Mouse (Mus musculus) activated CD4-positive, CD25-positive, alpha-beta regulatory T cell, adult 4 months (primary cell): ENCODE data around the gene Lamb2. TPM values are rescaled to one million over a fixed set of nuclear protein-coding genes. Genes with fewer than 3 reads are reported as not detected.

Experiments used
- ATAC-seq: one replicate; pipeline ENCODE4 v1.8.0; 2017
- polyA plus RNA-seq, 2 experiments: library from polyadenylated mRNA; unstranded; fragments of 100-300 nt; shearing (Covaris generic); gene quantifications; one replicate each; pipeline ENCODE4 v1.2.1; 2017

The Lamb2 gene
- polyA plus RNA-seq, 2 experiments from 2014 or later = 0.15 to 0.25 TPM

DNA sequence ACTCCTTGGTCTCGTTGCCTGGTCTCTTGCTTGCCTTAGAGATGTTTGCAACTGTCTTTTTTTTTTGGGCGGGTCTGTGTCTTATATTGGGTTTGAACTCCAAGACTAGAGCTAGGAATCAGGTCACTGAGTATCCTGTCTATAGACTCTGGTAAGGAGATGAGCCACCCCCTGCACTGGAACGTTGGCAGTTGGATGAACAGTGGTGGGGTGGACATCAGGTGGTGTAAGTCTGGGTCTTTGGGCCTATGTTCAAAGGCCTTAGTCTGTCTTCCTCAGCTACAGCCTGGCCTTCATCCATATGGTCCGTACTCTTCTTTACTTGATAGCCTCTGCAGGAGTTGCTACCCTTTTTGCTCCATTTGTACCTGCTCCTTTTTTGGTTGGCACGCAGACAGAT is 17.9 kb upstream of the Lamb2 start:
- no peak for ATAC-seq

DNA sequence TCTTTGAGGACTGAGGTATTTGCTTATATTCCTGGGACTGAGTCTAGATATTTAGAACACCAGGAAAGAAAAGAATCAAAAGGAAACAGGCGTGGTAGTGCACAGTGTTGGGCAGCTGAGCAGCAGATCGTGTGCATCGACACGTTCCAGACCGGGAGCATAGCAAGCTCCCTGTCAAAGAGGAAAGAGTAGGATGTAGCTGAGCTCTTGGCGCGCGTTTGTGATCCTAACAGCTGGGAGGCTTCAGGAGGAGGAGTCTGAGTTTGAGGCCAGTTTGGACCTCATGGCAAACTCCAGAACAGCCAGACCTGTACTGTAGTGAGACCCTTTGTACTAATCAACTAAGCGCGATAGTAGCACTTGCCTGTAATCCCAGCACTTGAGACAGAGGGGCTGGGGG is 17.3 kb upstream of the Lamb2 start:
- ATAC-seq = no peak

DNA sequence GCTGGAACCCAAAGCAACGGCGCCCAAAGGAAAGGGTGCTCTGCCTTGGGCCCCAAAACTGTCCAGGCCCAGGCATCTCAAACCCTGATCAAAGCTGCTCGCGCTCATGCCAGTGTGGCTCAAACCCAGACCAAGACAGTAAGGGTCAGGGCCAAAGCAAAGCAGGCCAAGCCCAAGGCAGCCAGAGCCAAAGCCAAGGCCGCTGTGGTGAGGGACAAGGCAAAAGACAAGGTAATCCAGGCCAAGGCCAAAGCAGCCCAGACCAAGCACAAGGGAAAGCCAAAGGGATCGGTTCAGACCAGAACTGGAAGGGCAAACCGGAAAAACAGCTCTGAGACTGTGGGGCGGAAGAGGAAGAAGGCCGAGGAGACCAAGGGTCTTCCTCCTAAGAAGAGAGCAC is 15.8 kb upstream of the Lamb2 start:
- no peak for ATAC-seq

DNA sequence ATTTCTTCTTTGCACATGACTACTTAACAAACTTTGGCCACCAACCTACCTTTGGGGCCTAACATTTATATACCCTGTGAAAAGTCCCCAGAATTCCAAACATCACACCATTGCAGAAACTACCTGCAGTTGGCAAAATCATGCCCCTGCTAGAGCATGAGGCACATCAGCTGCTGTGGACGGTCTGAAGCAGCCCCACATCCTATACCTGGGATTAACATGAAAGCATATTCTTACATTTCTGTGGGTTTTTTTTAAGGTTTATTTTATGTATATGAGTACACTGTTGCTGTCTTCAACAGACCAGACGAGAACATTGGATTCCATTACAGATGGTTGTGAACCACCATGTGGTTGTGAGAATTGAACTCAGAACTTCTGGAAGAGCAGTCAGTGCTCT is 13.3 kb upstream of the Lamb2 start:
- ATAC-seq = no peak

DNA sequence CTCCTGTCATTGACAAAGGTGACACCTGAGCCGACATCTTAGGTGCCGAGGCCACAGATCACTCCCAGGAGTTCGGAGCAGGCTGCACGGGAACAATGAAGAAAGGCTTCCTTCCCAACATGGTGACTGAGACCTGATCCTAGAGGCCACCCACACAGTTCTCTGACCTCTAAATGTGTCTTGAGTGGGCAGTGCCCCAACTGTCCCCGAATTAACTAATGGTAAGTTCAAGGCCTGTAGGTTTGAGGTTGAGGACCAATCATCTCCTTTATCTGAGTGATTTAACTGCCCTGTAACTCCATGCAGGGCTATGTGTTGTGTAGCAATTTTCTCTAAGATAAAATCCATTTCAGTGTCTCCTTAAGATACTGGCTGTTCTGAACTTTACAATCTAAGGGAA is 10.1 kb upstream of the Lamb2 start:
- ATAC-seq = no peak

DNA sequence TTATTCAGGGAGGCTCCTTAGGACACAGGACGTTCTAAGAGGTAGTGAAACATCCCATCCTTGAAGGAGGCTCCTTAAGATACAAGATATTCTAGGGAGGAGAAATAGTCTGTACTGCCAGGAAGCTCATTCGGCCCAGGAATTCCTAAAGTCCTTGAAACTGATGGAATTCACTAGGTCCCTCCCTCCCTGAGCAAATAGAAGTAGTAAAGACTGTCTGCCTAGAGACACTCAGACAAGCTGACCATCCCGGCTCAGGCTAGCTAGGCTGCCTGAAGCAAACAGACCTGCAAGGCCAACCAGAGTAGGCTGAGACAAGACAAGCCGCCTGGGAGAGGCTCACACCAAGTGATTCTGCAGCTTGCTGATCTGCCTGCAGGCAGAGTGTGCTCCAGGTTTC is 9.7 kb upstream of the Lamb2 start:
- no peak for ATAC-seq

DNA sequence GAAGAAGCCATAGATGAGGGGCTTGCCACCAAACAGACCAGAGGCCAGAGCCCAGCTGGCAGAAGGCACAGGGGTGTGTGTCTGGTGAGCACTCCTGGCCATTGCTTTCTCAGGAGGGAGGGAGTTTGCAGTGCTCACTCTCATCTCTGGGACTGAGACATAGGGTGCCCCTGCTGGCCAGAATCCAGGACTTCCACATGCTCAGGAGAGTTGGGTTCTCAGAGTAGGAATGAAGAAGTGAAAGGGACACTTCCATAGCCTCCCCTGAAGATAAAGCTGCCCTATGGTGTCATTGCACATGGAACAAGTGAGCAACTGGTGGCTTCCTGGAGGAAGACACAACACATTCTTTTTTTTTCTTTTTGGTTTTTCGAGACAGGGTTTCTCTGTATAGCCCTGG is 5.0 kb upstream of the Lamb2 start:
- no peak for ATAC-seq

DNA sequence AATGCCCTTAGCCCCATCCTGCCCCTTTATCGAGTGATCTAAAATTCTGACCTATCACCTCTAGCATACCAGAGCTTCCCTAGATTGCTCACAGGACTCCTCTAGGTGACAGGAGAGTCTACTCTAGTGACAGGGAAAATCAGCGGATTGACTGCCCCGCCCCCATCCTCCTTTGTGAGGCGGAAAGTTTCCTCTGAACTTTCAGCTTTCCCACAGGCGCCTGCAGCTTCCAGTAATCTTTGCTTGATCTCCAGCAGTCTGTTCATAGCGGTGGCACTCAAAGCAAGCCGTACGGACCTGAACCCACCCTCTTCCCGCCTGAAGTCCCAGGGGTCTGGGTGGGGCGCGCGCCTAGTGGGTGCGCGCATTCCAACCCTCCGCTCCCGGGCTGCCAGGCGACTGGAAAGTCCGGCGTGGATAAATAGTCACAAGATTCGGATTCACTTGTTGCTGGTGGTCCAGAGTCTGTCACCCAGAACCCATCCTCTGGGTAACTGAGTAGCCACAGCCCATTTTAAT is 839 bp upstream of the Lamb2 start:
- ATAC-seq = no peak

DNA sequence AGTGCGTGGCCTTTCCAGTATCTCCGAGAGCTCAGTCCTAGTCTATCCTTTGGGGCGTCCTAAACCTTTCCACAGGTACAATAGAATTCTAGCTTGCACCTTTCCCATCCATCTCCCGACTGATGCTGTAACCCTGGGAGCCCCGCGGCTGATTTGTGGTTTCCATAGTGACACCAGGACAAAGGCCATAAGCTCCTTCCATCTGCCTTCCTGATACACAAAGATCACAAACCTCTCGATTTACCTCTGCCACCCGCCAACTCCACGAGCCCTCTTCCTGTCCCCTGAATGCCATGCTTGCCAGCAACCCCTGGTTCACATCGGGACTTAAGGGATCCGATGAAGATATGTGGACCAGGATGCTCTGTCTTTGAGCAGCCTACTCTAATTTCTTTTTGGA is 295 bp upstream of the Lamb2 start:
- no peak for ATAC-seq

DNA sequence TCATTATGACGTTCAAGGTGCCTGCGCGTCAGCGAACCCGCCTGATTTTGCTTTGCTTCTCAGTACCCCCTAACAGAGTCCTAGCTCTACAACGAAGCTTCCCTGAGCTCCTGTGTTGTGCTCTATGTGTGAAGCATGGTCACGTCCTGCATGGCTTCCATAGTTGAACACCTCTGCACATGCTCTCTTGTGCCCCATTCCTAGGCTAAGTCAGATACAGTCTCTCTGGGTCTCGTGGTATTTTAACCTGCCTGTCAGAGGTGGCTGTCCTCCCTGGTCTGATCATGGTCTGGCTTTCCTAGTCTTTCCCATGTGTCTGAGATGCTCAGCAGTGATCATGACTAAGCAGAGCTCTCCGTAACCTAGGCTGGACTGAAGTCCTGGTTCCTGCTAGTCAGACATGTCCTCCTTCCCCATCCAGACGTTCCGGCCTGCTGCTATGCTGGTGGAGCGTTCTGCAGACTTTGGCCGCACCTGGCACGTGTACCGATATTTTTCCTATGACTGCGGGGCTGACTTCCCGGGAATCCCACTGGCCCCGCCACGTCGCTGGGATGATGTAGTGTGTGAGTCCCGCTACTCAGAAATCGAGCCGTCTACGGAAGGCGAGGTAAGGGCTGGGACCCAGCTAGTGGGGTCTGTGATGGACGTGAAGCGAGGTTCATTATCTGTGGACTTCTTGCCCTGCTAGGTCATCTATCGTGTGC is 1.4 kb downstream of the Lamb2 start:
- ATAC-seq = no peak

DNA sequence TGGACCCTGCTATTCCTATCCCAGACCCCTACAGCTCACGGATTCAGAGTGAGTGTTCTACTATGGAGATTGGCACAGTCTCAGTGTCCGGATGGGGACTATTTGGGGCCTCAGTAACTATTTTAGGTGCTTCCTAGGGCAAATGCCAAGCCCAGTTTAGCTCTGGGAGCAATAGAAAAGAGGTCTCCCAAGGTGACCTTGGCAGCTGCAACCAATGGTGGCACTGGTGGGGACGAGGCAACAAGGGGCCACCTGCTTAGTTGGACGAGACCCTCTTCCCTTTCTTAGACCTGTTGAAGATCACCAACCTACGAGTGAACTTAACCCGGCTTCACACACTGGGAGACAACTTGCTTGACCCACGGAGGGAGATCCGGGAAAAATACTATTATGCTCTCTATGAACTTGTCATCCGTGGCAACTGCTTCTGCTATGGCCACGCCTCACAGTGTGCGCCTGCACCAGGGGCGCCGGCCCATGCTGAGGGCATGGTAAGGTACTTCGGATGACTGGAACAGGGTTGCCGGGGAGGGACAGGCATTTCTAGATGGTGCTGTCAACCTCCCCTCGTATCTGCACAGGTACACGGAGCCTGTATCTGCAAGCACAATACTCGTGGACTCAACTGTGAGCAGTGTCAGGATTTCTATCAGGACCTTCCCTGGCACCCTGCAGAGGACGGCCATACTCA is 2.1 kb downstream of the Lamb2 start:
- no peak for ATAC-seq

DNA sequence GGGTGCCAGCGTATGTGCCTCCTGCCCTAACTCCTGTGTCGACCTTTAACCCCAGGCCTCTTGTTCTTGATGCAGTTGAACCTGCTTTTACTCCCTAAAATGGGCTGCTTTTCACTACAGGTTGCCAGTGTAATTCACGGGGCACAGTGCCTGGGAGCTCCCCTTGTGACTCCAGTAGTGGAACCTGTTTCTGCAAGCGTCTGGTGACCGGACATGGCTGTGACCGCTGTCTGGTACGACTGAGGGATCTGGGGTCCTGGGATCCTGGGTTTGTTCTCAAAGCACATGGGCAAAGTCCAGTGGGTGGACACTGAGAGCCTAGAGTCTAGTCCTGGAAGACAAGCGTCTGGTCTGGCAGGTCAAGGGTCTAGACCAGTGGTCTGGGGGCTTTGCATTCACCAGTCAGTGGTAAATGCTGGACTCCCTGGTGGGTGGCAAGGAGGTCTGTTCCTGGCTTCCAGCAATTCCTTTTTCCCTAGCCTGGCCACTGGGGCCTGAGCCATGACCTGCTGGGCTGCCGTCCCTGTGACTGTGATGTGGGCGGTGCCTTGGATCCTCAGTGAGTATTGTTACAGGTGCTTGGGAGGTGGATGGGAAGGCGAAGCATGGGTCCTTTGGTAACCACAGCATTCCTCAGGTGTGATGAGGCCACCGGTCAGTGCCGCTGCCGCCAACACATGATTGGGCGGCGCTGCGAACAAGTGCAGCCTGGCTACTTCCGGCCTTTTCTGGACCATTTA is 3.7 kb downstream of the Lamb2 start:
- ATAC-seq = no peak

DNA sequence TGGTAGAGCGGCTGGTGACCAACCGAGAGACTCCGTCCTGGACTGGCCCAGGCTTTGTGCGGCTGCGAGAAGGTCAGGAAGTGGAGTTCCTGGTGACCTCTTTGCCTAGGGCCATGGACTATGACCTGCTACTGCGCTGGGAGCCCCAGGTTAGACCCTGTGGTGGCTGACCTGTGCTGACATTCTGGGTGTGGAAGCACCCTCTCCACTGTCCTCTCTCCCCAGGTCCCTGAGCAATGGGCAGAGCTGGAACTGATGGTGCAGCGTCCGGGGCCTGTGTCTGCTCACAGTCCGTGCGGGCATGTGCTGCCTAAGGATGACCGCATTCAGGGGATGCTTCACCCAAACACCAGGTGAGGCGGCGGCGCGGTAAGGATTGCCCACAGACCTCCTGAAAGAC is 4.5 kb downstream of the Lamb2 start:
- no peak for ATAC-seq

DNA sequence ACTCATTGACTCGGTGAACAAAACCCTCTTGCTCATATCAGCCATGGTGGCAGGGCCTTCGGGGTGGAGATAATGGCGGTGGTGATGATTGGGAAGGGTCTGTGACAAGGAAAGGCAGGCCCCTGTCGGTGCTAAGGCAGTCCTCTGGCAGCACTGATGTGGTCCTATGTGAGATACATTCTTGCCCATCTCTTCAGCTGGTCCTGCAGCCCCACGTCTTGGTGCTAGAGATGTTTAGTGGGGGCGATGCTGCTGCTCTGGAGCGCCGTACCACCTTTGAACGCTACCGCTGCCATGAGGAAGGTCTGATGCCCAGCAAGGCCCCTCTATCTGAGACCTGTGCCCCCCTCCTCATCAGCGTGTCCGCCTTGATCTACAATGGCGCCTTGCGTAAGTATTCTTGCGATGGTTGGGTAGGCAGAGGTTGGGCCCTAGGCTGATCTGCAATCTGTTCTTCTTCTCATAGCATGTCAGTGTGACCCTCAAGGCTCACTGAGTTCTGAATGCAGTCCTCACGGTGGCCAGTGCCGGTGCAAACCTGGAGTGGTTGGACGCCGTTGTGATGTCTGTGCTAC is 5.9 kb downstream of the Lamb2 start:
- ATAC-seq = no peak

DNA sequence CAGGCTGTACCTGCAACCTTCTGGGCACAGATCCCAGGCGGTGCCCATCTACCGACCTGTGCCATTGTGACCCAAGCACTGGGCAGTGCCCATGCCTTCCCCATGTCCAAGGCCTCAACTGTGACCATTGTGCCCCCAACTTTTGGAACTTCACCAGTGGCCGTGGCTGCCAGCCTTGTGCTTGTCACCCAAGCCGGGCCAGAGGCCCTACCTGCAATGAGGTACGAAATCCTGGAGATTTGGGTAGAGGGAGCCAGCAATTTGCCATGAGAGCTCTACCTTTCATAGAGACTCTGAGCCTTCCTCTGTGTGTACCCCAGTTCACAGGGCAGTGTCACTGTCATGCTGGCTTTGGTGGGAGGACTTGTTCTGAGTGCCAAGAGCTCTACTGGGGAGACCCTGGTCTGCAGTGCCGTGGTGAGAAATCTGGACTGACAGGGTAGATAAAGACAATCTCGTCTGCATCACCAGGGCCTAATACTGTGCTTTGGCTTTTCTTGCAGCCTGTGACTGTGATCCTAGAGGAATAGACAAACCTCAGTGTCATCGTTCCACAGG is 7.5 kb downstream of the Lamb2 start:
- ATAC-seq = no peak

DNA sequence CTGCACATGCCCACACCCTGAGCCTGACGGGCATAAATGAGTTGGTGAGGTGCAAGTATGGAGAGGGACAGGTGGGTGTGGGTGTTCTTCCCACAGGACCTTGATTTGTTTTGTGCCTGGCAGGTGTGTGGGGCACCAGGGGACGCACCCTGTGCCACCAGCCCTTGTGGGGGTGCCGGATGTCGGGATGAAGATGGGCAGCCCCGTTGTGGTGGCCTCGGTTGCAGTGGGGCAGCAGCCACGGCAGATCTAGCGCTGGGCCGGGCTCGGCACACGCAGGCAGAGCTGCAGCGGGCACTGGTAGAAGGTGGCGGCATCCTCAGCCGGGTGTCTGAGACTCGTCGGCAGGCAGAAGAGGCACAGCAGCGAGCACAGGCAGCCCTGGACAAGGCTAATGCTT is 8.9 kb downstream of the Lamb2 start:
- ATAC-seq = no peak

DNA sequence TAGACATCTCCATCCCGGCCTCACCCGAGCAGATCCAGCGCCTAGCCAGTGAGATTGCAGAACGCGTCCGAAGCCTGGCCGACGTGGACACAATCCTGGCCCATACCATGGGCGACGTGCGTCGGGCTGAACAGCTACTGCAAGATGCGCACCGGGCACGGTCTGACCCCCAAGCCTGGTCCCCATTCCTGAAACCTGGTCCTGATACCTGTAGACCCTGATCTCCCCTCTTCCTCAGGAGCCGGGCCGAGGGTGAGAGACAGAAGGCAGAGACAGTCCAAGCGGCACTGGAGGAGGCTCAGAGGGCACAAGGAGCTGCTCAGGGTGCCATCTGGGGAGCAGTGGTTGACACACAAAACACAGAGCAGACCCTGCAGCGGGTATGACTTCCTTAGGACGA is 9.7 kb downstream of the Lamb2 start:
- no peak for ATAC-seq

DNA sequence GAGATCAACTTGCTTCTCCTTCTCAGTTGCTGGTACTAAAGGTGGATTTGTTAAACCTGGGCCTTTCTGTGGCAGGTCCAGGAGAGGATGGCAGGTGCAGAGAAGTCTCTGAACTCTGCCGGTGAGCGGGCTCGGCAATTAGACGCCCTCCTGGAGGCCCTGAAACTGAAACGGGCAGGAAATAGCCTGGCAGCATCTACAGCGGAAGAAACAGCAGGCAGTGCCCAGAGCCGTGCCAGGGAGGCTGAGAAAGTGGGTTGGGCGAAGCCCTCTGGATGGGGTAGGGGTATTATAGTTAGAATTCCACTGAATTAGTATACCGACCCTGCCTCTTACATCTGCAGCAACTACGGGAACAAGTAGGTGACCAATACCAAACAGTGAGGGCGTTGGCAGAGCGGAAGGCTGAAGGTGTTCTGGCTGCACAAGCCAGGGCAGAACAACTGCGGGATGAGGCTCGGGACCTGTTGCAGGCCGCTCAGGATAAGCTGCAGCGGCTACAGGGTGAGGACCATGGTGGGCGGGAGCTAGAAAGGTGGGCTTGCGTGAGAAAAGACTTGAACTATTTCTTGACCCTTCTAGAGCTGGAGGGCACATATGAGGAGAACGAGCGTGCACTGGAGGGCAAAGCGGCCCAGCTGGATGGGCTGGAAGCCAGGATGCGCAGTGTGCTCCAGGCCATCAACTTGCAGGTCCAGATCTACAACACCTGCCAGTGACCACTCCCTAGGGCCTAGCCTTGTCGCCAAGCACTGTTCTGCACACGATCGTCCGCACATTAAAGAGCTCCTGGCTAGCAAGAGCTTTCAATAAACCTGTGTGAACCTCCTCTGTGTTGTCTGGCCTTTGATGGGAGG is 10.4 kb downstream of the Lamb2 start:
- ATAC-seq = no peak

DNA sequence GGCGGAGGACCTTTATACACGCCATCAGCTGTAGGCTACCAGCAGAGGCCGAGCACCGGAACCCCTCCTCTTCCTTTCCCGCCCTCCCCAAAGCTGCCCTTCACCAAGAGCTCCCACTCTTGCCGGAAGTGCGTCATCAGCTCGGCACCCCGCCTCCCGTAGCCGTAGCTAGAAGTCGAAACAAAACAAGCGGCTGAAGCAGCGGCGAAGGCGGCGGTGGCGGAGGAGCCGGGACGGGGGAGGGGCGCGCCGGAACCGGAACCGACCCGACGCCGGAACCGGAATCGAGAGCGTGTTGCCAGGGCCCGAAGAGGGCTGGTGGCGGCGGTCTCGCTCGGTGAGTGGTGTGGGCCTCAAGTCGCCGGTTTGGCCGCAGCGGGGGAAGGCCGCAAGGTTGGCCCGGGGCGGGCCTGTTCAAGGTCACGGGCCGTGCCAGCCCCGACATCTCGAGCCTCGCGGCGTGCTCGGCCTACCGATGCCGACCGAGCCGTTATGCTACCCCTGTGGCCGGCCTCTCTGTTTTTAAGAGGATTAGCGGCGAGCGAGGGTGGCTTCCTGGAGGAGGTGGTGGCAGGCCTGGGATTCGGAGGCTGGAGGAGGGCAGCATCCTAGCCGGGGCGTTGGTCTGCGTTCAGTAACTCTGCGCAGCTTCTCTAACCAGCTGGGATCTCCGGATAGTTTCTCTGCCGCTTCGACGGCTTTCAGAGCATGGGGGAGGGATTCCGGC is 11.2 kb downstream of the Lamb2 start, which contains the start of gene Usp19:
TSS of gene Usp19 (plus strand) at position 44 of the 727 bp plus-strand sequence.
- ATAC-seq = peak; percentile 93

DNA sequence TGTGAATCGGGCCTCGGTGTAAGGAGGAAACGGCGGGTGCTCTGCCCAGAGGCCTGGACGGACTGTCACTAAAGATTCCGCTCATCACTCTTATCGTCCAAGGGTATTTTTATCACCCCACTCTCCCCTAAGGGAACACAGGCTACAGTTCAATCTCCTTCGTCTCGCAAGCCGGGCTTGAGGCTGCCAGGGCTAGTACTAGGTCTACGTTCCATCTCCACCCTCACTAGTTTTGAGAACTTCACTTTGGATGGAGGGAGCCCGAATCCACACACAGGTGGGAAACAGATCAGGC is 11.7 kb downstream of the Lamb2 start:
- no peak for ATAC-seq

DNA sequence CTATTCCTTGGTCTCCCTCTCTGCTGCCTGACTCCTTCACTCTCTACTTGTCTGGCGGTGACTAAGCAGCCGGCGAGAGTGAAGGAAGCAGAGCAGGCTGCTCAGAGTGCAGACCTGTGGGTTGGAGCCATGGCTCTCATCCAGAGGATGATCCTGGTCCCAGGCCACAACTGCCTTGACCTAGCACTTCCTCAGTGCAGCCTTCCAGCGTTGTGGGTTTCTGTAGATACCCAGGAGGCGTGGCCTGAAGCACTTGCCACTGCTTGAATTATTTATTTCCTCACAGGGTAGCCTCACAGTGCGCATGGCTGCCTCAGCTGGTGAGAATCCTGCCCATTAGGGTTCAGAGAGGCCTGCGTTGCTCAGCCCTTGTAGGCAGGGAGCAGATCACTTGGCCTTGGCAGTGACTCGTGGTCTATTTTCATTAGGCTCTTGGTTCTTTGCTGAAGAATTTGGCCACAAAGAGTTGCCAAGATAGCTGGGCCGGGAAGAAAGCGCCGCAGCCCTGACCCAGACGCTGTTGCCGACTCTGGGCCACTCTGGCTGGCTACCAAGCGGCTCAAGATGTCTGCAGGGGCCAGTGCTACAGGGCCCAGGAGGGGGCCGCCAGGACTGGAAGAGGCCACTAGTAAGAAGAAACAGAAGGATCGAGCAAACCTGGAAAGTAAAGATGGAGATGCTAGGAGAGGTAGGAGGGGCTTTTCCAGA is 12.7 kb downstream of the Lamb2 start:
- no peak for ATAC-seq
